Mouse (Mus musculus) spleen, adult 18-20 months (tissue): ENCODE results near the gene AL731706.1.
A peak's percentile ranks its signal among the peaks of the same experiment; 100 is the strongest.
"Not testable (repeated sequence)": the region's sequence is repeated elsewhere in the genome, so short reads cannot be mapped to it uniquely, and the experiment has no call there.

Experiments
- DNase-seq, 2 experiments: peaks; one replicate each; pipeline ENCODE4 v3.0.0; 2022; ENCODE audit warnings: mixed read lengths in 2 of 2

The AL731706.1 gene

DNA sequence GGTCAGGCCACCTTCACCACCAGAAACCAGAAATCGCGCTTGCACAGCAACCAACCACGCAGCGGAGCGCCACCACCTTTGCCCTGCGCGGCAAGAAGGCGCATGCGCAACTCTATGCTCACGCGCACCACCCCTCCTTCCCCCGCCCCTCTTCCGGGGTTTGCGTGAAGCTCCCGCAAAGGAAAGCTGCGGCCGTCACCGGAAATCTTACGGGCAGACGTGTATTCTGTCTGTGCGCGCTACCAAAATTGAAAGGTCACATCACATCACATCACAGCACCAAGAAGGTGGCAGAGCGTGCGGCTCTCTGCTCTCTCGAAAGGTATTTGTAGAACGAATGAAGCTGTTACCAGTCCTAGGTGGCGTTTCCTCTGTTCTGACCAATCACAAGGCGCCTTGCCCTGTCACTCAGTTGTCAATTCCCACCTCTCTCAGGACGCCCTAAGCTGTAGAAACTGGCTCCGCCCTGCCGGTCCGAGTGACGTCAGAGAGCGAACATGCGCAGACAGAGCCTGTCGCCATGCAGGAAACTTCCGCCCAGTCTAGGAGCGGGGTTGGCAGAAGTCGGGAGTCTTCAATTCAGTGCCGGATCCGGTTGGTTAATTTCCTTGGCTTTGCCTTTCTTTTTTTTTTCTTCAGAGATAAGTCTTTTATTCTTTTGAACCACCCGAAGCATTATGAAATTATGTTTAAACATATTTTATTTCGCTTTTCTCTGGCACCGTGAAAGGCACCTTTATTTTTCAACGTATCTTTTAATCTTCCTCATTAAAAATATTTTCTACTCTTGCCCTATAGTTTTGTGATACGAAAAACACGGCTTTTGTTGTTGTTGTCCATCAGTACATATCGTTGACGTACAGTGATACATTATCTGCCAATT is at the start of gene AL731706.1, which contains the start of the genes Slx4ip and Mkks:
AL731706.1 (minus strand) TSS at position 322 of the 883 bp plus-strand sequence.
Slx4ip (plus strand) TSS at position 151 of the 883 bp plus-strand sequence.
Mkks (minus strand) TSS at position 322 of the 883 bp plus-strand sequence.
- peak; percentile 98 to 99 for DNase-seq

DNA sequence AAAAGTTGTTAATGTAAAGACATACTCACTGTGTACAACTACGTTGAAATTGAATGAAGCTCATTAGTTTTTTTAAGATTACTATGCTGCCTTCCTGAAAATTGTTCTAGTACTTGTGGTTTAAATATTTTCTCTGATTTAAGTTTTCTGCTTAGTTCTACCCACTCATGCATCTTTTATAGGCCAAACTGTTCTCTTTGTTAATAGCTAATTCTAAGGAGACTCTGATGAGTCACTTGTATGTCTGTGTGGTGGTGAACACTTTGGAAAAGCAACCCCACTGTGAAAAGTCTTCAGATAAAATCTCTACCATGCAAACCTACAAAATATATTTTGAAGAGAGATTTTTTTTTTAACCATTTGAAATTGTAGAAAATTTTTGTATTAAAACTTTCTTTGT is 47.1 kb upstream of the AL731706.1 start:
- no peak for DNase-seq

DNA sequence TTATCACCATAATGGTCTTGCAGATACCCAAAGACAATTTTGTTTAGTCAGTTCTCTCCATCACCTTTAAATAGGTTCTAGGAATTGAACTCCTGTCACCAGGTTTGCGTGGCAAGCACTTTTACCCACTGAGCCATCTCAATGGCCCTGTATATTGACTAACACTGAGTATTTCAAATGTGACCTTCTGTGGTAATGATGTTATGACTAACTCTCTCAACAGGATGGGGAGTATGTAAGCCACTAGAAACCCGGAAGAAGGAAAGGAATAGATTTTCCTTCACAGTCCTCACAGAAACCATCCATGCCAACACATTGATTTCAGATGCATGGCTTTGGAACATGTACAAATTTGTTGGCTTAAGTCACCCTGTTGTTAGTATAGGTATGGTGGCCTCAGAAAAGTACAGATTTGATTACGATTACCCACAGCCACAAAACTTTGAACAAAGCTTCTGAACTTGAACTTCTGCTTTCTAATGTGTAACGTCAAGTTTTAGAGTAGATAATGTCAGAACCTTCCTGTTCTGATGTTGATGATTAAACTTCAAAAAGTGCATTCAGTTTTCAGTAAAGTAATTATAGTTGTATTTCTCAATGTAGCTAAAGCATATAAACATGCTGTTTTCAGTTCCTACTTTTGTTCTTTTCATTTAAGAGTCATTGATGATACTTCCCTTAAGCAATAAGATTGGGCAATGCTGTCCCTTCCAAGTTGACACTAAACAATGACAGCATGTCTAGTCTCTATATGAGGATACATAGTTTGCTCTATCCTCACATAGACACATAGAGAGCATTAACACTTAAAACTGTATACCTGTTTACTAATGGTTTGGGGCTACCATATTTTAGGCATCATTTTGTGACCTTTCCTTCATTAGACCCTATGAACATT is 45.5 kb upstream of the AL731706.1 start:
- DNase-seq: no peak

DNA sequence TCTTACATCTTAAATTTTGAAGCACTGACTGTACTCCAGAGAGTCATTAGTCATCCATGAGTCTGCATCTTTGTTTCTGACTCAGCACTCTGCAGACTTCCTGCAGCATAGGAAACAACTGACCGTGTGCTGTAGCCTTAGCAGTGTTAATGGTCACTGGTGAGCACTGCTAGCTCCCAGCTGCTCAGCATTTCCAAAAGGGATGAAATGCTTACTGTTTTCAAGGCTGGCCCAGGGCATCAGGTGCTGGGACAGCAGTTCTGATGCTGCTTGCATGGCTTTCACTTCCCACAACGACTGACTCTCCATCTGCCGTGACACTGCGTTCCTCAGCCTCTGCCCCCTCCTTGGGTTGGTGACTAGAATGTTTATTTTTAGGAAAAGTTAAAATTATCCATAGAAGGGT is 29.8 kb upstream of the AL731706.1 start:
- DNase-seq: no peak

DNA sequence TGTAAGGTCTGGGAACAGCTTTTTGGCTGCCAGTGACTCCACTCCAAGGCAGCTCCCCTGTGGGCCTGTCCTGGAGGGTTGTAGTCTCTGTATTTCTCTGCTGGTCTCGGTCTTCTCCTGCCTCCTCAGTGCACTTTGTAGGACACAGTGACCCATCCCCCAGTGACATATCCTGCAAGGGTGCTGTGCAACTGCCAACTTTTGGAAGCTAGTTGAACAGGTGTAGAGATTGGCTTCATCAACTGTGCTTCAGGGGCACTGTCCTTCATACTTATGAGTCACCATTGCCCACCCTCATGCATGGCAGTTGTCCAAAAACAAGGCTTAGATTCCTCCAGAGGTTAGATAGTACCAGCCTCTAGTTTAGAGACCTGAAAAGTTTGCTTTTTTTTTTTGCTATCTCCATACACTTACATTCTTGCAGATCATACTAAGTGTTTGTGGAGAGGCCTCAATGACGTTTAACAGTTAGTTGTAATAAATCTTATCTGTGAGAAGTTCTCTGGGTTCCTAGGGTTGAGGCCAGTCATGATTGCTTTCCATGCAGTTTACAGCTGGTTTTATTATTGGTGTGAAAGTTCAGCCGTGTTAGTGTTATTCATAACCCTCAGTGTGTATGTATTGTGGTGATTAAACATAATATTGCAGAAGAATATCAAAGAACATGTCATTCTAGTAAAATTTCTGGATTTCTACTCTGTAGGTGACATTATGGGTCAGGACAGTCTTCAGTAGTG is 29.2 kb upstream of the AL731706.1 start:
- DNase-seq: no peak

DNA sequence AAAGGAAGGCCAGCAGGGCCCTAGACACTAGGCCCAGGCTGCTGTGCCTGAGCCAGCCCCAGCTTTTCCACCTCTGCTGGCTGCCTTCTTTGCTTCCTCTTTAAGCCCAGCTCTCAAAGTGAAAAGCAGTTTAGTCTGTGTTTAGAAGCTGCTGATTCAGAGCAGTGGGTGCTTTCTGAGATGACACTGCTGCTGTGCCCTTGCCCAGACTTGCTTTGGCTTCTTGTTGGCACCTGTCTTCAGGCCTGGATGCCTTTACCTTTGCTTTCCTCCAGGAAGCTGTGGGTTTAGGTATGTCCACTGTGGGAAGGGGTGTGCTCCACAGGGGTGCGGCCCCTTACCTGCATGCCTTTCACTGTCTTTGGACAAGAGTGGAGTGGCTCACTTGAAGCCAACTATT is 28.2 kb upstream of the AL731706.1 start:
- no peak for DNase-seq

DNA sequence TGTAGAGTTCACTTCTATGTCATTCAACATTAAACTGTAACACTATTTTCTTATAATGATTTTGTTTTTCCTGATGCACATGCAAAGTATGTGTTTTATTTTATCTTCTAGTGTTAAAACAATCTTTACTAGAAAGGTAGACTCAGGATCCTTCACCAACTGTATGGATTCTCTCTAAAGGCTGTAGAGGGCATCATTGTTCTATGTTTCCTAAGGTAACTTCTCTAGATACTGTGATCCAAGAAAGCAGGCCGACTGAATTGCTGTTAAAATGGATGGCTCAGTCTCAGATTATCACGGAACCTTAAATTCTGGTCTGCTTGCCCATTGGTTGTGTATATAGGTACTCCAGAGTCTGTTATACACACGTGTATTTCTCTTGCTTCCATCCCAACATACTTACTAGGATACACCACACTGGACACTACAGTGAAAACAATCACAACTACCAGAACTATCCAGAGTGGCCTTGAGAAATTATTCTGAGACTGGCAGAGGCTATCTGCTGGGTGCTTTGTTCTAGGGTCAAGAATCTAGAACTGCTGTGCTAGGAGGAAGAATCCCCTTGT is 23.2 kb upstream of the AL731706.1 start:
- DNase-seq: no peak

DNA sequence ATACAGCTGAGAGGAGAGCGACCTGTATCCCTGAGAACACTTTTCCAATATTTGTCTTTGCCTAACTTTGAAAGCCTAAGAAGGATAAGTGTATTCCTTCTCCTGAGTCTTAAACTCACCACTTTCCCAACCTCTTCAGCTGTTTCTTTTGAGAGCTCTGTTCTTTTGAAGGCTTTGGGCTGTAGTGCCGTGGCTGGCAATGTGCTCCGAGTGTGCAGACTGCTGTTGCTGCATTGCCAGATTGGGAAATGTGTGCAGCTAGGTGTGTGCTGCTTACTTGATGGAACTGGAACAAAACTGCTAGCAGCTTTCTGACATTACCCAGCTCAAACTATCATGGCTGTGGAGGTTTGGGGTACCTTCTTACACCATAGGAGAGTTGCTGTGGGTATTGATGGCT is 21.8 kb upstream of the AL731706.1 start:
- no peak for DNase-seq

DNA sequence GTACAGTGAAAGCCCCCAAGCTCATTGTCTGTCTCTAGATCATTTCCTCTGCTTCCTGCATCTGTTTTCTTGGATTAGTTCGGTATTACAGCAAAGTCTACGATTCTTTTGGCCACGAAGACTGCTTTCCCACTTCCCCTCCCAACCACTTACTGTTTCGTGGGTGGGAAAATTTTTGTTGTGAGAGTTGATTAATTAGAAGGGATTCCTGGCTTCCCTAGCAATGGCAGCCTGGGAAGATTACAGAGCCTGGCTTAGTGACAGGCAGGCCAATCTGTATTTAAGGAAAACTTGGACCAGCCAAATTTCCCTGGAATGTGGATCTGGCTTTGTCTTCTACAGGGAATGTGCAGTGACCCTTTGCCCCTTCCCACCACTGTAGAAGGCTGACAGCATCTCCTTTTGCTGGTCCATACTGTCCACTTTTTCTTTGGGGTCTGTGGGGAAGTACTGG is 20.8 kb upstream of the AL731706.1 start:
- no peak for DNase-seq

DNA sequence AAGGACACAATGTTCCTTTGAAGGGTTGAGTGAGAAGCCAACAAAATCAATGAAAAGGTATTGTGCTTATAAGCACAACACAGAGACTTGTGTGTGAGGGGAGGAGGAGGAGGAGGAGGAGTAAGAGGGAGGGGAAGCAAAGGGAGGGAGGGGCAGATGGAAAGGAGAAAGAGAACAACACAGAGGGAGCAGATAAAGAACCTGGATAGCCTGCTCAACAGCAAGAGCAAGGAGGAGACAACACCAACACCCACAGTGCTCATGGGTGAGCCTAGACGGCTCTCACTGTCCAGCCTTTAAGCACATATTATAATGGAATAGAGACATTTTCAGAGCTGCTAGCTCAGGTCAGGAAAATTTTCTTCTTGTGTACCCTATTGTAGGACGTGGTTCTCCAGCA is 18.1 kb upstream of the AL731706.1 start:
- no peak for DNase-seq

DNA sequence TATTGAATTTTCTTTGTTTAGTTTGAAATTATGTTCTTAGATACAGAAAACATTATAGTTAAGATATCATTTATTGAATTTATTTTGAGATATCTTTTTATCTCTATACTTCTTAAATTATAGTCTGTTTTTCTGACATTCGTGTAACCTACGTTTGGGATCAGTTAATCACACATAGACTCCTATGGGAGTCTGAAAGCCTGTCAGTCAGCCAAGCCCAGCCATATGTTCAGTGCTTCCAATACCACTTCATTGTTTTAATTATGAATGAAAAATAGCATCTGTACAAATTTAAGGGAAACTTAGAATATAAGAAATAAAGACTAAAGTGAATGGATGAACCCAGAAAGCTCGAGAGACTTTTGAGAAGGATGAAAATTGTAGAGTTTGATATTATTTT is 17.4 kb upstream of the AL731706.1 start:
- DNase-seq: no peak

DNA sequence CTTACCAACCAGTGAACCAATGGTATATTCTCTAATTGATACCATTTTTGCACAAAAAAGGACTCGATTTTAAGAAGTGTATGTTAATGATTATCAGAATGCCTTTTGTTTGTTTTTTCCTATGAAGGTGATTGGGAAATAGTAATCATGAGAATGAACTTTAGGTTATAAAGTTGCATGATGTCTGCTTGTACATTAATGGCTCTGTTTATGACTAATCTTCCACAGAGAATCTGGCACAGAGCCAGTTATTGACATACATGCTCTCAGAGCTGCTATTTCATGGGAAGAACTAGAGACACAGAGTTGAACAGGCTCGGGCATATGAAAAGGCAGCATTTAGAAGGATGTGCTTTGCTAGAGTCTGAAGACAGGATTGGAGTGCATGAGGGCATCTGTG is 4.9 kb upstream of the AL731706.1 start:
- no peak for DNase-seq

DNA sequence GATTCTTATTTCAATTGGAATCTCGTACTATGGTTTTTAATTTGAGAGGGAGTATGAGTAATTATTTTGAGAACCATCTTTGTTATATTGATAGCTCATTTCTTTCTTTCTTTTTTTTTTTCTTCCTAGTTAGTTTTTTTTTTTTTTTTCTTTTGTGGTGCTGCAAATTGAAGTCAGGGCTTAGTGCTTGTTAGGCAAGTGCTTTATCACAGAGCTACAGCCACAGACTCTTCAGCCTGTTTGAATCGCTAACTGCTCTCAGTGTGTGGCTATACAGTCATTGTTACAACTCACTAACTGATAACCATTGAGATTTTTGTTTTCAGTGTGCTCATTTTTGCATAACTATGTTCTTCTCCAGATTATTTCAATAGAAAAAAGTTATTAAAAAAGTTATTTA is 3.3 kb upstream of the AL731706.1 start:
- no peak for DNase-seq

DNA sequence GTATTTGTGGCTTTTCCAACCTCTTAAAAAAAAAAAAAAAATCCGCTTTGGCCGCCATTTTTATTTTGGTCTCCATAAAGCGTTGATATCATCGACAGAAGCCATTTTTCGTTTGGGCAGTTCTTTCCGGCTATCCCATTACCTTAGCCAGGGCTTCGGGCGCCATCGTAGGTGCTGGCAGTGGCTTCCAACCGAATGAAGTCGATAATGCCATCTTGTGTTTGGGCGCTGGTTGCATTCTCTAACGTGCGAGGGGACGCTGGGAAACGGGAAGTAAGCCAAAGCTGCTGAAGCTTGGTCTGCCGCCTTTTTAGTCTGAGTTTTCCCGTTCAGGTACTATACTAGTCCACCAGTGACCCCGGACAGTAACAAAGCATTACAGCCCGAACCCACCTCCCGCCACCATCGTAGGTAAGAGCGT is 772 bp upstream of the AL731706.1 start:
- peak; percentile 87 to 89 for DNase-seq

DNA sequence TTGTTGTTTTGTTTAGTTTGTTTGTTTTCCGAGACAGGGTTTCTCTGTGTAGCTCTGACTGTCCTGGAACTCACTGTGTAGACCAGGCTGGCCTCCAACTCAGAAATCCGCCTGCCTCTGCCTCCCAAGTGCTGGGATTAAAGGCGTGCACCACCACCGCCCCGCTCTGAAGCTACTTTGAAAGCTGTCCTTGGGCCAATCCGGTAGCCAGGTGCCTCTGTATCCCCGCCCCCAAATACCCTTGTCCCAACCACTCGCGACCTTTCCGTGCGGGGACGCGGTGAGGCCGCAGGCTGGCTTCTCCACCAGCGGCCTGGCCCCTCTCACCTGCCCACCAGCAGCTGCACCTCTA is 497 bp downstream of the AL731706.1 start:
- not testable (repeated sequence) for DNase-seq

DNA sequence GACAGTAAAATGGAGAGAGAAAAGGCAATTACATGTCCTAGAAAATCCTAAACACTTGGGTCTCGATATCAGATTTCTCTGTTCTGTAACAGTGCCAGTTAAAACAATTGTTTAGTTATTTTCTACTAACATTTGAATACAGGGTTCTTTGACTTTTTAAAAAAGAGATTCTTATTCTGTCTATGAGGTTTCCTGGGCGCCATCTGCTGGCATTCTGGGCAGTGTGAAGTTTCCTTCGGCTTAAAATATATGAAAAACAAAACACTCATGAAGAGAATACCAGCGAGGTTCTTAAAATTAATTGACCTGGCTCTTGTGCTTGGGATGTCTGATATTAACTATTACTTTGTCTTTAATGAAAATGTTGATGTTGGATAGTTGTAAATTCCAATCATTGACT is 4.3 kb downstream of the AL731706.1 start:
- DNase-seq: no peak

DNA sequence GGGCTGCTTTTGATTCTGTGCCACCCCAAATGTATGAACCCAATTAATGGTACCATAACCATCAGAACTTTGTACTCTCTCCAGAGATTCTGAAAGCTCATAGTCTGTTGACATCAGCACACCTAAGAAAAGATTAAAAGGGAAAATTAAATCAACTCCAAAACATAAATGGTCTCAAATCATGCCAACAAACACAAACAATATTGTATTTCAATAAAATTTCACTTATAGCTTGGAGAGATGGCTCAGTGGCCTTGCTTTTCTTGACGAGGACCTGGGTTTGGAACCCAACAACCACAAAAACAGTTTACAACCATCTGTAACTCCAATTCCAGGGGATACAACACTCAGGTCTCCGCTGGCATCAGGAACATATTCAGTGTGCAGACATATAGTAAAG is 5.6 kb downstream of the AL731706.1 start, which contains the start of gene AL731706.2:
AL731706.2 (minus strand) TSS at position 101 of the 400 bp plus-strand sequence.
- no peak for DNase-seq

DNA sequence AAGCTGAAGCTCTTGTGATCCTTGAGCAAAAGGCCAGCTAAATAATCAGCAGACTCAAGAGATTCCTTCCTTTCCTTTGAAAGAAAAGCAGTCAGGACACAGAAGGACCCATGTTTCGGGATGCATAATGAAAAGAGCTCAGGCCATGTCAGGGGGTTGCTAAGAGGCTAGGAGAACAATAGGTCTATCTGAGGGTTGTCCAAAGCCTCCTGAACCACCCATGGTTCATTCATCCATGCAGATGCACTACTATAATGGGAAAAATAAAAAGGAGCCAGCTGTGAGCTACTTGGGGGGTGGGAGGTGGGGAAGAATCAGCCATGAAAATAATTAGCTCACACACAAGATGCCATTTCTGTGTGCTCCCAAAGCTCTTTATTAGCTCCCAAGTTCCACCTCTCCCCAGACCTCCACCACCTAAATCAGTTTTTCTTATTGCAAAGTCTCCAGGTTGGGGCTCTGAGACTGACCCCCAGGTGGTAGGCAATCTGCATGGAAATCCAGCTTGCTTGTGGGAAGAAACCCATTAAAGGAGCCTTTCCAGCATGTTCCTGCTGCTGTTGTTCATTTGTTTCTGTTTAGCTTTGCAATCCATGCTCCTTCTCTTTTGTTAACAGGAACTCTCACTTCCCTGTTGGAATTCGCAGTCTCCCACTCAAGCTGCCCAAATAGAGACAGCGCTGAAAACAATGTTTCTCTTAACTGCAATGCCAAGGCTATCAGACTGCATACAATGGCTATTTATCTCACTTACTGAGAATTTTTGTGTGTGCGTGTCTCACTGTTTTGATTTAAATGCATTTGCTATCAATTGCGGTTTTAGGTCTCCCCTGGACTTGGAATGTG is 36.4 kb downstream of the AL731706.1 start:
- no peak for DNase-seq

DNA sequence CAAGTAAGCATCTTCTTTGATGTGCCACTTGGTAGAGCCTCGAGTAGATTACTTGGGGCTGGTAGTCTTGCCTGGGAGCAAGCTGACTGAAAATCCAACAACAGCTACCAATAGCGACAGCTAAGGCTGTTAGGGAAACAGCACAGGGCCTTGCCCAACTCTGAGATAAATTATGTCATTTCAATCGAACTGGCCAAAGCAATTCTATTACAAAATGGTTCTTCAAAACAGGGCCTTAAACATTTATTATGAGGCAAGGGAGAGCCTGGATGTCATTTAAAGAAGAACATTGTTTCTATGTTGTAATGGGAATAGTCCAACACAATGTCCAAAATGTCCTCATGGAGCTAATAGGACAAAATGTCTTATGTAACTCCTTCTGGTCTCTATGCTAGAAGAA is 40.8 kb downstream of the AL731706.1 start:
- no peak for DNase-seq

DNA sequence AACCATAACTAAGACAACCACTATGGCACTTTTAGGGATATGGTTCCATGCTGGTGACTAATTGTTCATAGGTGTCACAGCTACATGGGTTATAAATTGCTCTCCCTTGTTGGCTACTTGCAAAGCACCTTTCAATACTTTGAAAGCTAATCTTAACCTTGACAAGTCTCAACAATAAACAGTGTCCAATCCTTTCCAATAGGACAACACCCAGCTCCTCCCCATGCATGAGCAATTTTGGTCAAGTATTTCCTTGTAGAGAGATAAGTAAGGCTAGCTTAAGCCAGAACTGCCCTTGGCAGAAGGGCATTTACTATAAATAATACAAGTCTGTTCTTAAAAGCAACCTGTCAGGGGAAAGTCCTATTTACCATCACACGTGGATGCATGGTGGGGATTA is 53.2 kb downstream of the AL731706.1 start:
- DNase-seq: no peak

DNA sequence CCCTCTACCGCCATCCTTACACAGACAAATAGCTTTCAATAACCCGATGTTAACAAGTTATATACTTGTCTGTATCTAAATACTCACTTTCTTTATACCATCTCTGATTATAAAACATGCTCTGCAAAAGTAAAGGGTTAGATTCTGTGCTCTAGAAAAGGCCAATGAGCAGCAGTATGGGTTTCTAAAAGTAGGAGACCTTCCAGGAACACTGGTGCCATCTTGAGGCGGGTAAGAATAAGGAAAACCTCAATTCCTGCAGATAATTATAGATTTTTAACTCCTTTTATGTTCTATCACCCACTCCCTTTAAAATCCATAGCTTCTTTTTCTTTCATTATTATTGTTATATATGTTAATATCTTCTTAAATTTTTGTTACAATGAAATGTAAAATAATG is 55.3 kb downstream of the AL731706.1 start:
- DNase-seq: no peak
